Mouse (Mus musculus) neural tube, embryonic 11.5 days (tissue): ENCODE measurements at regions not wholly inside any gene's neighbourhood (a gene's known extent, or its start where the extent isn't known, plus 50 kb on each side); places are given as distances from the start of the nearest gene placed in this dataset.
"Not testable (repeated sequence)": the region's sequence is repeated elsewhere in the genome, so short reads cannot be mapped to it uniquely, and the experiment has no call there.

Experiments used
- ATAC-seq: fragments of 200-750 bp; cut with Nextera tagmentation; 2 replicates; pipeline ENCODE4 v1.8.0; 2017; ENCODE audit warnings: moderate number of reproducible peaks, mild to moderate bottlenecking, moderate TSS enrichment, moderate library complexity; ENCODE audit not compliant: insufficient read depth, low FRiP score, low TSS enrichment
- DNase-seq: peaks from one replicate; pipeline ENCODE4 v3.0.0-alpha.2; 2015; ENCODE audit warnings: low spot score
- H3K27ac ChIP-seq: fragments of 300-500 bp; sonication (generic); 2 replicates; pipeline ENCODE4 v1.5.1; 2014; ENCODE audit warnings: low read depth, mild to moderate bottlenecking, low read length
- H3K27me3 ChIP-seq: fragments of 300-500 bp; sonication (generic); 2 replicates; pipeline ENCODE4 v1.6.1; 2014; ENCODE audit warnings: mild to moderate bottlenecking, low read length, mixed read lengths; ENCODE audit not compliant: control insufficient read depth, insufficient read depth
- H3K36me3 ChIP-seq: fragments of 300-500 bp; sonication (generic); 2 replicates; pipeline ENCODE4 v1.6.1; 2014; ENCODE audit warnings: mild to moderate bottlenecking, low read length, moderate library complexity, mixed read lengths; ENCODE audit not compliant: control insufficient read depth, insufficient read depth
- H3K4me1 ChIP-seq: fragments of 300-500 bp; sonication (generic); 2 replicates; pipeline ENCODE4 v1.6.1; 2014; ENCODE audit warnings: low read length, mixed read lengths; ENCODE audit not compliant: control insufficient read depth, insufficient read depth
- H3K4me2 ChIP-seq: fragments of 300-500 bp; sonication (generic); 2 replicates; pipeline ENCODE4 v1.6.1; 2014; ENCODE audit warnings: low read depth, mild to moderate bottlenecking, moderate library complexity
- H3K4me3 ChIP-seq: fragments of 300-500 bp; sonication (generic); 2 replicates; pipeline ENCODE4 v1.5.1; 2014; ENCODE audit warnings: low read depth, low read length
- H3K9ac ChIP-seq: fragments of 300-500 bp; sonication (generic); 2 replicates; pipeline ENCODE4 v1.6.1; 2014; ENCODE audit warnings: mild to moderate bottlenecking, low read length
- H3K9me3 ChIP-seq: fragments of 300-500 bp; sonication (generic); 2 replicates; pipeline ENCODE4 v1.6.1; 2016; ENCODE audit warnings: low read length; ENCODE audit not compliant: control insufficient read depth
- WGBS: fragments of 180-500 bp; shearing (Covaris S2); extraction: QIAGEN DNeasy Blood & Tissue Kit; methylation state at CpG from one replicate; pipeline ENCODE4 v1.1.7; 2014; 5-methylcytosine and 5-hydroxymethylcytosine counted together

- H3K27ac ChIP-seq, result no peak overlapping the region
- no peak for ATAC-seq
- H3K4me3 ChIP-seq, result no peak overlapping the region
- 81% methylated on average over 7 of the region's 7 CpGs for WGBS
- H3K27me3 ChIP-seq, result no peaks in the 10 kb centered on the region
- H3K4me1 ChIP-seq, result no peaks in the 10 kb centered on the region
- no peaks in the 10 kb centered on the region for H3K36me3 ChIP-seq
- no peaks in the 10 kb centered on the region for H3K9me3 ChIP-seq
- H3K4me2 ChIP-seq, result no peak overlapping the region
- DNase-seq, result no peak
- no peak overlapping the region for H3K9ac ChIP-seq
These were observed 264.6 kb downstream of the Pros1 start for GRCm38 (mm10) chr16:63118721-63119120.

- H3K4me1 ChIP-seq, result no peaks in the 10 kb centered on the region
- H3K9ac ChIP-seq, result no peak overlapping the region
- H3K27me3 ChIP-seq, result no peaks in the 10 kb centered on the region
- ATAC-seq (no peak), DNase-seq (no peak)
- no peak overlapping the region for H3K27ac ChIP-seq
- no peak overlapping the region for H3K4me2 ChIP-seq
- WGBS, result 84% methylated on average over 3 of the region's 3 CpGs
- no peak overlapping the region for H3K4me3 ChIP-seq
- no peaks in the 10 kb centered on the region for H3K9me3 ChIP-seq
- H3K36me3 ChIP-seq, result no peaks in the 10 kb centered on the region
These were observed 289.7 kb downstream of the Pros1 start for GRCm38 (mm10) chr16:63143851-63144250.

GRCm38 (mm10) chr16:63155300-63155821 is 301.3 kb downstream of the Pros1 start:
- WGBS, result 73% methylated on average over 2 of the region's 2 CpGs
- no peak overlapping the region for H3K4me2 ChIP-seq
- H3K4me1 ChIP-seq, result no peaks in the 10 kb centered on the region
- no peaks in the 10 kb centered on the region for H3K27me3 ChIP-seq
- no peaks in the 10 kb centered on the region for H3K36me3 ChIP-seq
- no peak overlapping the region for H3K9ac ChIP-seq
- H3K9me3 ChIP-seq, result no peaks in the 10 kb centered on the region
- ATAC-seq (no peak), DNase-seq (no peak)
- no peak overlapping the region for H3K27ac ChIP-seq
- no peak overlapping the region for H3K4me3 ChIP-seq

GRCm38 (mm10) chr16:63170101-63170500 is 316.0 kb downstream of the Pros1 start:
- Histone ChIP-seq H3K9me3 (no peaks in the 10 kb centered on the region), H3K27me3 (no peaks in the 10 kb centered on the region), H3K4me2 (no peak overlapping the region), H3K4me1 (no peaks in the 10 kb centered on the region), H3K36me3 (no peaks in the 10 kb centered on the region), H3K4me3 (no peak overlapping the region), H3K27ac (no peak overlapping the region), H3K9ac (no peak overlapping the region)
- 68% methylated on average over 6 of the region's 6 CpGs for WGBS
- DNase-seq (no peak), ATAC-seq (no peak)

- DNase-seq, result no peak
- Histone ChIP-seq H3K36me3 (no peaks in the 10 kb centered on the region), H3K4me3 (no peak overlapping the region), H3K9me3 (no peaks in the 10 kb centered on the region), H3K9ac (no peak overlapping the region), H3K27me3 (no peaks in the 10 kb centered on the region), H3K4me1 (no peaks in the 10 kb centered on the region), H3K27ac (no peak overlapping the region), H3K4me2 (no peak overlapping the region)
- WGBS, result 77% methylated on average over 5 of the region's 5 CpGs
- ATAC-seq, result no peak
These were observed 325.1 kb downstream of the Pros1 start for GRCm38 (mm10) chr16:63179228-63179627.

GRCm38 (mm10) chr16:63191181-63191580 is 337.1 kb downstream of the Pros1 start:
- no peaks in the 10 kb centered on the region for H3K36me3 ChIP-seq
- no peaks in the 10 kb centered on the region for H3K27me3 ChIP-seq
- WGBS, result 78% methylated on average over 6 of the region's 6 CpGs
- H3K9ac ChIP-seq, result no peak overlapping the region
- no peaks in the 10 kb centered on the region for H3K4me1 ChIP-seq
- no peaks in the 10 kb centered on the region for H3K9me3 ChIP-seq
- DNase-seq, result no peak
- no peak for ATAC-seq
- H3K27ac ChIP-seq, result no peak overlapping the region
- no peak overlapping the region for H3K4me2 ChIP-seq
- H3K4me3 ChIP-seq, result no peak overlapping the region

- no peaks in the 10 kb centered on the region for H3K9me3 ChIP-seq
- no peak overlapping the region for H3K4me3 ChIP-seq
- no peak overlapping the region for H3K9ac ChIP-seq
- H3K27me3 ChIP-seq, result no peaks in the 10 kb centered on the region
- WGBS, result 80% methylated on average over 1 of the region's 1 CpGs
- H3K36me3 ChIP-seq, result no peaks in the 10 kb centered on the region
- H3K4me1 ChIP-seq, result no peaks in the 10 kb centered on the region
- H3K27ac ChIP-seq, result no peak overlapping the region
- no peak overlapping the region for H3K4me2 ChIP-seq
- DNase-seq (no peak), ATAC-seq (no peak)
These were observed 337.5 kb downstream of the Pros1 start for GRCm38 (mm10) chr16:63191623-63192022.

GRCm38 (mm10) chr16:63194595-63194994 is 340.5 kb downstream of the Pros1 start:
- Histone ChIP-seq H3K4me1 (no peaks in the 10 kb centered on the region), H3K4me3 (no peak overlapping the region), H3K4me2 (no peak overlapping the region), H3K27ac (no peak overlapping the region), H3K27me3 (no peaks in the 10 kb centered on the region), H3K36me3 (no peaks in the 10 kb centered on the region), H3K9ac (no peak overlapping the region), H3K9me3 (no peaks in the 10 kb centered on the region)
- 79% methylated on average over 2 of the region's 2 CpGs for WGBS
- no peak for DNase-seq
- no peak for ATAC-seq

GRCm38 (mm10) chr16:63213471-63213870 is 359.4 kb downstream of the Pros1 start:
- not testable (repeated sequence) for DNase-seq, H3K9ac ChIP-seq, H3K27me3 ChIP-seq, ATAC-seq, H3K4me3 ChIP-seq, H3K4me1 ChIP-seq, H3K36me3 ChIP-seq, H3K4me2 ChIP-seq, H3K9me3 ChIP-seq, H3K27ac ChIP-seq
- 97% methylated on average over 1 of the region's 1 CpGs for WGBS
